Mouse (Mus musculus): ENCODE measurements at regions not wholly inside any gene's neighbourhood (a gene's known extent, or its start where the extent isn't known, plus 50 kb on each side); places are given as distances from the start of the nearest gene placed in this dataset.

DNA sequence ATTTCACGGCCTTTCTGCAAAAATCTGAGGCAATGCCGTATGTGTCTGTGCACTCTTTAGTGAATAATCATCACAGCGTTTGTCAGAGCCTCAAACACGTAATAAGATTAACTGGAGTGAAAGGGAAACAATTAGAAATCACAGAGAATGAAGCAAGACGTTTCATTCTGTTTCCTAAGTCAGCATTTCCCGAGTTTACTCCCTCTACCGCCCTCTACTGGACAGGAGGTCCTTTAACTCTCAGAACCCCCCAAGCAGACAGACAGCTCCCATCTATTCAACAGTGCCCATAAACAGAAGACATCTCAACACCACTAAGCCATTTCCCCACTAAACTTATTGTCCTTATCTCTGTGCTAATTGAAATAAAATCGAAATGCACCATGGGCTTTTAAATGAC, 167.5 kb upstream of the Rnd3 start:
- Histone ChIP-seq H3K4me2 (no peak overlapping the region), H3K9ac (replicated peaks) (no peak overlapping the region), H3K9me3 (replicated peaks) (no peaks in the 10 kb centered on the region), H3K27me3 (replicated peaks) (no peaks in the 10 kb centered on the region), H3K36me3 (no peaks in the 10 kb centered on the region), H3K27ac (replicated peaks) (no peak overlapping the region), H3K4me3 (replicated peaks) (no peak overlapping the region), H3K4me1 (no peaks in the 10 kb centered on the region)
- 87% methylated on average over 8 of the region's 8 CpGs for WGBS
- ATAC-seq (ENCODE audit: low FRiP score): no peak

DNA sequence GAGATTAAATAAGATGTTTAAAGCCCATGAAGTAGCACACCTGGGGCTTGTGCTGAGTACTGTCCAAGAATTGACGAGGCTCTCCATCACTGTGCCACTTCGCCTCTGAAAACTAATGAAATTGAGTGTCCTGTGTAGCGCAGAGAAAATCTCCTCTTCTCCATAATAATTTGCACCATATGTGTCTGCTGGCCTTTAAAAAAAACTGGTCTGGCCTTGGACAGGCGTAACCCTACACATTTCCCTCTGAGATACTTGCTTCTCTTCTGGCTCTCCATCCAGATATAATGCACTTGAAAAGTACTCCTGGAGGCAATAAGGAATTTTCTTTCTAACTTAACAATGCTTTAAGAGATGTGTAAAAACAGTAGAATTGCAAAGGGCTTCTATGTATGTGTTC, 164.5 kb upstream of the Rnd3 start:
- WGBS: 38% methylated on average over 4 of the region's 4 CpGs
- Histone ChIP-seq H3K4me1 (no peaks in the 10 kb centered on the region), H3K27me3 (replicated peaks) (no peaks in the 10 kb centered on the region), H3K27ac (replicated peaks) (no peak overlapping the region), H3K9ac (replicated peaks) (no peak overlapping the region), H3K4me3 (replicated peaks) (no peak overlapping the region), H3K36me3 (no peaks in the 10 kb centered on the region), H3K4me2 (no peak overlapping the region), H3K9me3 (replicated peaks) (no peaks in the 10 kb centered on the region)
- ATAC-seq (ENCODE audit: low FRiP score): no peak

DNA sequence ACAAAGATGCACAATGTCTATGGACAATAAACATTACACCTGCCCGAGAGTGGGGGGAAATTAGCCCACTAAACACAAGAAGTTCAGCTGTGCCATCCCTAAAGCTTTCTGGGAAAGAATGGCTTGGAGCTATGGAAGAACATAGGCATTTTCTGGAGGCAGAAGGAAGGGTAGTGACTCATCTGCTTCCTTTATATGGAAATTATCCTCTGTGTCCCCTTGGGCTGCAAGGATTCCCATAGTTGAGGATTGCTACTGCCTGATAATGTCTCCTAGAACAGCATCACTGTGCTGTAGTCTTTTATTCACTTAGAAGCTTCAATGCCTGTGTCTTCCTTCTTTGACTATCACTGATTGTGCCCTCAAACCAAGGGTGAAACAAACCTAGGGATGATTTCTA, 157.3 kb upstream of the Rnd3 start:
- Histone ChIP-seq H3K27me3 (replicated peaks) (no peaks in the 10 kb centered on the region), H3K4me2 (no peak overlapping the region), H3K4me1 (peaks cover 13% of the 10 kb centered on the region; the same call in 1 of the 2 replicates), H3K9me3 (replicated peaks) (no peaks in the 10 kb centered on the region), H3K36me3 (no peaks in the 10 kb centered on the region), H3K27ac (replicated peaks) (no peak overlapping the region), H3K9ac (replicated peaks) (no peak overlapping the region), H3K4me3 (replicated peaks) (no peak overlapping the region)
- no peak for ATAC-seq (ENCODE audit: low FRiP score)
- 65% methylated on average over 1 of the region's 1 CpGs for WGBS

DNA sequence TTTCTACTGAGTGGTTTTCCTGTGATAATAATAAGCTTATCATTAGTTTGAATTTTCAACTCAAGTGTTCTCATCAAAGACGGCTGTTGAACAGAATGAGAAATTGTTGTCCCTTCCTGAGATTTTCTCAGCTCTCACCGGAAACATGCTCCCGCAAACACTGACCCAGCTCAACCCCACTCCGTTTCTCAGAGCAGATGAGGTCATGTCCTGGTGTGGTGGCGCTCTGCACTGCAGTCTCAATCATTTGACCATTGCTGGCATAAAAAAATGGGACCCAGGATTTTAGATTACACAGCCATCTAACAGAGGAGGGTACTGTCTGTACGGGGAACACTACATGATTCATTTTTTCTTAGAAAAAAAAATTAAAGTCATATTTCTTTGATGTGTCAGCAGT, 156.5 kb upstream of the Rnd3 start:
- H3K9ac ChIP-seq (replicated peaks): no peak overlapping the region
- H3K9me3 ChIP-seq (replicated peaks): no peaks in the 10 kb centered on the region
- no peak overlapping the region for H3K4me2 ChIP-seq
- peaks cover 13% of the 10 kb centered on the region; the same call in 1 of the 2 replicates for H3K4me1 ChIP-seq
- 57% methylated on average over 6 of the region's 6 CpGs for WGBS
- no peak overlapping the region for H3K27ac ChIP-seq (replicated peaks)
- ATAC-seq (ENCODE audit: low FRiP score): no peak
- H3K36me3 ChIP-seq: no peaks in the 10 kb centered on the region
- H3K27me3 ChIP-seq (replicated peaks): no peaks in the 10 kb centered on the region
- H3K4me3 ChIP-seq (replicated peaks): no peak overlapping the region

DNA sequence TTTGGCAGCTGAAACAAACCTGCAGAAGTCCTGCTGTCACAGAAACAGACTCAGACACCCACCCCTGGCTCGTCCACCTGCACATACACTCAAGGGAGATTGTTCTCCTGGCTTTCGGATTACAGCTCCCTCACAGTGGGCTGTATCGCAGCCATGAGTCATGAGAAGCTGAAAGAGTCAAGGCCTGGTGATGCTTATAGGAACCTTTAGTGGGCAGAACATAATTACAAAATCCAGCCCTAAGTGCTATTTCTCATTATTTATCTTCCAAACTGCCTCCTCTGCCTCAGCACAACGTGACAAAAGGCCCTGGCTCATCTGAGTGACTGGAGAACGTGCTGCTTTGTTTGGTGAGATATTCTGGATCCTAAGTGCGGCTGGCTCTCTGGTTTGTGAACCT, 155.8 kb upstream of the Rnd3 start:
- no peak for ATAC-seq (ENCODE audit: low FRiP score)
- Histone ChIP-seq H3K36me3 (no peaks in the 10 kb centered on the region), H3K9me3 (replicated peaks) (no peaks in the 10 kb centered on the region), H3K4me1 (peaks cover 13% of the 10 kb centered on the region; the same call in 1 of the 2 replicates), H3K4me3 (replicated peaks) (no peak overlapping the region), H3K9ac (replicated peaks) (no peak overlapping the region), H3K27ac (replicated peaks) (no peak overlapping the region), H3K4me2 (no peak overlapping the region), H3K27me3 (replicated peaks) (no peaks in the 10 kb centered on the region)
- WGBS: 62% methylated on average over 6 of the region's 6 CpGs

DNA sequence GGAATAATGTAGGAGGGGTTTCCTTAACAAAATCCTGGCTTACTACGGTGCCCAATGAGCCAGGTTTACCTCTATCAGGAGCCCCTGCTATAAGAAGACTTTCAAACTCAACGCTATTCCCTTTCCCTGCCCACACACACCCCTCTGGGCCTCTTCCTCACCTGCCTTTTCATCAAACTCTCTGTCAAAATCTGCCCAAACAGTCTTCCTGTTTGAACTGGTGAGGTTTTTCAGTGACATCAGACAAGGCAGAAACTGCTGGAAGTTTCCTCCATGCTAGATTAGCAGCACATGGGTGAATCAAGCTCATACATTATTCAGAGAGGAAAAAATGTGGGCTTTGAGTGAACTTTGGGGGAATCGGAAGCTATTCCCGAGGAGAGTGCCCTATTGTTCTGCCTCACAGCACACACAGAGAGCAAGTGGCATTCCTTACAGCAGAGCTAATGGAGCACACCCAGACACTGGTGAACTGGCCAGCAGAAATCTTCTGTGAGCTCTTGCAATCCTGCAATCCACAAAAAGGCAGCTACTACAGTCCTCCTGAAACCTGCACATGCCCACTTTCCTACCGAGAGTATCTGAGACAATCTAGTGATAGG, 141.8 kb upstream of the Rnd3 start:
- Histone ChIP-seq H3K36me3 (no peaks in the 10 kb centered on the region), H3K27me3 (replicated peaks) (no peaks in the 10 kb centered on the region), H3K27ac (replicated peaks) (no peak overlapping the region), H3K4me3 (replicated peaks) (no peak overlapping the region), H3K4me1 (0 out of 2 replicates have a peak, but pooled peaks cover 3% of the 10 kb centered on the region), H3K4me2 (no peak overlapping the region), H3K9me3 (replicated peaks) (no peaks in the 10 kb centered on the region), H3K9ac (replicated peaks) (no peak overlapping the region)
- ATAC-seq (ENCODE audit: low FRiP score): no peak
- 45% methylated on average over 5 of the region's 5 CpGs for WGBS

DNA sequence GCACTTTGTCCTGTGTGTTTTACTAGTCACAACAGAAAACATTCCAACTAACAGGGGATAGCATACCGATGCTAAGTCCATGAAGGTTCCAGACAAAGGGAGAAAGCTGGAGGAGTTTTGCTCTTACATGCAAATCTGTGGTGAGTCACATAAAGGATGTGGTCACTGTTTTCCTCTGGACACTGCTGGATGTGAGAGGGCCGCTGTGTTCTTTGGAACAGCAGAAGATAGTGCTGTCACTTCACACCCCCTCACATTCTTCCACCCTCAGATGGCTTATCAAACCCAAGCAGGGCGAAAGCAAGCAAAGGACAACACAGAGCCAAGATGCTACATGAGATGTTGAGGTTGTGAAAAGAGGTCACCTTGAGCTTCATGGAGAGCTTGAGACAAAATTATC, 139.8 kb upstream of the Rnd3 start:
- no peaks in the 10 kb centered on the region for H3K9me3 ChIP-seq (replicated peaks)
- no peak overlapping the region for H3K4me3 ChIP-seq (replicated peaks)
- H3K36me3 ChIP-seq: no peaks in the 10 kb centered on the region
- H3K4me2 ChIP-seq: no peak overlapping the region
- no peak overlapping the region for H3K27ac ChIP-seq (replicated peaks)
- WGBS: 89% methylated on average over 3 of the region's 3 CpGs
- H3K27me3 ChIP-seq (replicated peaks): no peaks in the 10 kb centered on the region
- 0 out of 2 replicates have a peak, but pooled peaks cover 3% of the 10 kb centered on the region for H3K4me1 ChIP-seq
- H3K9ac ChIP-seq (replicated peaks): no peak overlapping the region
- ATAC-seq (ENCODE audit: low FRiP score): no peak

DNA sequence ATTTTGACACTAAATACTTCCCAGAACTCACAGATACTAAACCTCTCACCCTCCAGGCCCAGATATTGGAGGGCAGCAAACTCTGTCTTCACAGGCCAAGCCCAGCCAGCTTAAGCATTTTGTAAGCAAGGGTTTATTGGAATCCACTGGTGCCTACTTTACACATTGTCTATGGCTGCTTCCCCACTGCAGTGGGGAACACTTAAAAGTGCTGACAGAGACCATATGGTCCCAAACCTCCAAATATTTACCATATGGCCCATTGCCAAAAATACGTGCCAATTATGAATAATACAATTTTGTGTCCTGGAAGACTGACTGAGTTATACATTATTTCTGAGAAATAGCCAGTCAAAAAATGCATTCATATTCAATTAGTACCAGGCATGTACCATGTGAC, 136.7 kb upstream of the Rnd3 start:
- no peak overlapping the region for H3K27ac ChIP-seq (replicated peaks)
- H3K4me1 ChIP-seq: 0 out of 2 replicates have a peak, but pooled peaks cover under 1% of the 10 kb centered on the region
- H3K36me3 ChIP-seq: no peaks in the 10 kb centered on the region
- no peaks in the 10 kb centered on the region for H3K9me3 ChIP-seq (replicated peaks)
- 62% methylated on average over 1 of the region's 1 CpGs for WGBS
- no peak overlapping the region for H3K9ac ChIP-seq (replicated peaks)
- ATAC-seq (ENCODE audit: low FRiP score): no peak
- H3K4me3 ChIP-seq (replicated peaks): no peak overlapping the region
- H3K27me3 ChIP-seq (replicated peaks): no peaks in the 10 kb centered on the region
- H3K4me2 ChIP-seq: no peak overlapping the region

DNA sequence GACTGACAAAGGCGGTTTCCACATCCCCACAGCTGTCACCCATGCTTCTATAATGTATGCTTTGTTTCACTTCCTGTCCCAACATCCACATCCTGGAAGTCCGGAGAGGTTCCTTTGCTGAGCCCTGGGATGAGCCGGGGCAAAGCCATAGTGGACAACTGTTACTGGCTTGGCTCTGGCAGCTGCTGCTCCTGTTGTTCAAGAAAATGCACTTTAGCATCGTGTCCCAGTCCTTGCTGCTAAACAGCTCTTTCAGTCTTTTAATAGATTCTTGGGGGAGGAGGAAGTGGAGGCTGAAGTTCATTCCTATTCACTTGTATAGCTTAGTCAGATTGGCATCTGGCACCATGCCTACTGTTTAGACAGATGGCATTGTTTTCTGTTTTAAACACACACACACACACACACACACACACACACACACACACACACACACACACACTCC, 135.9 kb upstream of the Rnd3 start:
- Histone ChIP-seq H3K36me3 (no peaks in the 10 kb centered on the region), H3K4me1 (no peaks in the 10 kb centered on the region), H3K9me3 (replicated peaks) (no peaks in the 10 kb centered on the region), H3K27ac (replicated peaks) (no peak overlapping the region), H3K4me3 (replicated peaks) (no peak overlapping the region), H3K9ac (replicated peaks) (no peak overlapping the region), H3K27me3 (replicated peaks) (no peaks in the 10 kb centered on the region), H3K4me2 (no peak overlapping the region)
- WGBS: 36% methylated on average over 4 of the region's 4 CpGs
- no peak for ATAC-seq (ENCODE audit: low FRiP score)

DNA sequence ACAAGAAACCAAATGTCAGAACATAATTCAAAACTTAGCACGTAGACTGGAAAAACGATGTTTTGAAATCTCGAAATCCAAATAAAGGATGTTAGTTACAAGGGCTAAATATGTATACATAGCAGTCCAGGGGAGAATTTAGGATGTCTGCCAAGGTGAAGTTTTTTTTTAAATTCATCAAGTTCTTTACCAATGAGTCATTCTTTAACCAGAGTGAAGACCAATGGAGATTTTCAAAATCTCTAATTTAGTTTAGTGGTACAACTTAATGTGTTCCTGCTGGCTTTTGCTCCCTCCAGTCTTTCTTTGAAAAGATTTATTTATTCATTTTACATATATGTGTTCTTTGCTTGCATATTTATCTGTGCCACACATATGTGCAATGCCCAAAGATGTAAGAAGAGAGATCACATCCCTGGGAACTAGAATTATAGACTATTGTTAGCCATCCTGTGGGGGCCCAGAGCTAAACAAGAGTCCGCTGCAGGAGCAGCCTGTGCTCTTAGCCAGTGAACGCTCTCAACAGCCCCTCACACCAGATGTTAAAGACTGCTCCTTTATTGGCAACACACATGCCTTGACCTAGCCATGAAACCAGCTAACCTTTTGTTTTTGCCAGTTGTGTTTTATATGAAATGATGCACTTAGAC, 130.6 kb upstream of the Rnd3 start:
- Histone ChIP-seq H3K36me3 (no peaks in the 10 kb centered on the region), H3K27me3 (replicated peaks) (no peaks in the 10 kb centered on the region), H3K4me3 (replicated peaks) (no peak overlapping the region), H3K4me1 (no peaks in the 10 kb centered on the region), H3K9ac (replicated peaks) (no peak overlapping the region), H3K27ac (replicated peaks) (no peak overlapping the region), H3K4me2 (no peak overlapping the region), H3K9me3 (replicated peaks) (no peaks in the 10 kb centered on the region)
- WGBS: 71% methylated on average over 5 of the region's 5 CpGs
- no peak for ATAC-seq (ENCODE audit: low FRiP score)

DNA sequence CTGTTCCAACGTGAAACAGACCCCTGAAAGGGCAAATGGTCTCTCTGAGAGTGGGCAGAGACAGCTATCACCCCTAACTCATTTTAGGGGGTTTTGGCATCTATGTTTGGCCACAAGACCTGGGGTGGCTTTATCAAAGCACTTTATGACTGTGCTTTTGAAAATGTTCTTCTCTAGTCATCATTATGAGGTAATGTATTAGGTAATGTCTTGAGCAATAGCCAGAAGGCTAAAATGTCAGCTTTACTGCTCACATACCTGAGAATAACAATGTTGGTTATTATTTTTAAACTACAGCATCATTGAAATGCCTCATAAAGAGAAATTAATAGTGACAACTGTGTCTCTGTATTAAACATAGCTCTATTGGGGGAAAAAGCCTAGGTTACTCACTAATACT, 129.9 kb upstream of the Rnd3 start:
- ATAC-seq (ENCODE audit: low FRiP score): no peak
- H3K36me3 ChIP-seq: no peaks in the 10 kb centered on the region

DNA sequence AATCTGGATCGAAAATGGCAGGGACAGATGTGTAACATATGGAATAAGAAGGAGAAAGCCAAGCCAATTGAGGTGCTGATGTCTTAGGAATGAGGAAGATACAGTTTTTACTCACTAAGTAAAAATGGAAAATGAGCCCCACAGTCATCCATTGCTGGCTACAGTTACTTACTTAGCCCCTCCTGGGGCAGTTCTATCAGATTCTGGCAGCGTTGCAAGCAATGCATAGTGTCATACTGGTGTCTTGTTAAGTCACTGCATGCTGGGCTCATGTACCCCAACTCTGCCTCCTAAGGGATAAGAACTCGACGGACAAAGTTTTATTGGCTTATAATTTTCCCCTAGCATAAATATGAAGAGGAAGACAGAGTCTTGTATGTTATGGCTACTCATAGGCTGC, 129.4 kb upstream of the Rnd3 start:
- Histone ChIP-seq H3K9me3 (replicated peaks) (no peaks in the 10 kb centered on the region), H3K27ac (replicated peaks) (no peak overlapping the region), H3K4me2 (no peak overlapping the region), H3K36me3 (no peaks in the 10 kb centered on the region), H3K9ac (replicated peaks) (no peak overlapping the region), H3K4me3 (replicated peaks) (no peak overlapping the region), H3K4me1 (no peaks in the 10 kb centered on the region), H3K27me3 (replicated peaks) (no peaks in the 10 kb centered on the region)
- 79% methylated on average over 4 of the region's 4 CpGs for WGBS
- ATAC-seq (ENCODE audit: low FRiP score): no peak

More for the DNA sequence above, 129.9 kb upstream of the Rnd3 start:
- Histone ChIP-seq H3K9ac (replicated peaks) (no peak overlapping the region), H3K27me3 (replicated peaks) (no peaks in the 10 kb centered on the region), H3K27ac (replicated peaks) (no peak overlapping the region), H3K4me2 (no peak overlapping the region), H3K9me3 (replicated peaks) (no peaks in the 10 kb centered on the region), H3K4me3 (replicated peaks) (no peak overlapping the region), H3K4me1 (no peaks in the 10 kb centered on the region)
- WGBS: 59% methylated on average over 1 of the region's 1 CpGs

Data from neural tube, embryonic 15.5 days (tissue).